17 mouse cellular contexts compared by ENCODE assay signal in genomic region chr14:30041836-30042235, GRCm38 (mm10). TPM values are rescaled to one million over a fixed set of nuclear protein-coding genes. Genes with fewer than 3 reads are reported as not detected.
"Had no signal": no experiment of that assay in that cellular context is flagged by ENCODE, and none has a peak within 500 bp of the region (broad histone marks: within the 10 kb centered on the region; RNA-seq: fewer than 3 reads in every experiment).

No protein-coding gene starts in this region.

- H3K9me3 ChIP-seq: limb, embryonic 10.5 days; limb, embryonic 13.5 days; liver, embryonic 15.5 days had no signal

- H3K4me3 ChIP-seq: limb, embryonic 10.5 days; limb, embryonic 13.5 days; liver, embryonic 15.5 days had no signal

- H3K4me2 ChIP-seq: limb, embryonic 13.5 days; liver, embryonic 15.5 days; midbrain, embryonic 11.5 days had no signal

- H3K27ac ChIP-seq: hindbrain, postnatal 0 days; limb, embryonic 10.5 days; limb, embryonic 13.5 days; liver, embryonic 15.5 days had no signal

- ATAC-seq: hindbrain, postnatal 0 days; inflammation-experienced regulatory T-cells, adult 6 months had no signal

- DNase-seq: kidney, adult 11 months; kidney, postnatal 10 days; layer of hippocampus, adult 9-11 months; liver; lung, adult 2 months; lung, postnatal 14 days; lung, postnatal 4 days; midbrain, embryonic 14.5 days; thymus, postnatal 25 days had no signal

- H3K36me3 ChIP-seq: limb, embryonic 10.5 days; limb, embryonic 13.5 days had no signal

- H3K27me3 ChIP-seq: limb, embryonic 13.5 days; liver, embryonic 15.5 days had no signal

- H3K9ac ChIP-seq: limb, embryonic 13.5 days; liver, embryonic 15.5 days had no signal

- H3K4me1 ChIP-seq: limb, embryonic 10.5 days; limb, embryonic 13.5 days; liver, embryonic 15.5 days had no signal

RNA-seq across cellular contexts. Expression of gene Chdh, which starts 33.0 kb away (rescaled TPM):
- polyA plus RNA-seq: neural tube, embryonic 11.5 days had no signal

RNA-seq across cellular contexts. Expression of gene Il17rb, which starts 33.1 kb away (rescaled TPM):
- total RNA-seq: megakaryocyte-erythroid progenitor cell, adult 5-6 weeks had no signal
